Mouse (Mus musculus) brain, embryonic 14.5 days (tissue): ENCODE results near the gene Sgpp1.

Source experiments
- CTCF ChIP-seq: fragments of 200-500 bp; IDR thresholded peaks from 2 replicates; pipeline ENCODE4 v1.5.1; 2012; ENCODE audit warnings: inconsistent platforms, mild to moderate bottlenecking, moderate library complexity, borderline replicate concordance; ENCODE audit not compliant: insufficient read depth, insufficient read length; ENCODE audit errors: extremely low read depth
- POLR2A ChIP-seq: fragments of 200-500 bp; IDR thresholded peaks from 2 replicates; pipeline ENCODE4 v1.6.1; 2012; ENCODE audit warnings: mild to moderate bottlenecking, inconsistent platforms, borderline replicate concordance; ENCODE audit not compliant: poor library complexity, insufficient read depth, insufficient read length, severe bottlenecking; ENCODE audit errors: extremely low read depth

DNA sequence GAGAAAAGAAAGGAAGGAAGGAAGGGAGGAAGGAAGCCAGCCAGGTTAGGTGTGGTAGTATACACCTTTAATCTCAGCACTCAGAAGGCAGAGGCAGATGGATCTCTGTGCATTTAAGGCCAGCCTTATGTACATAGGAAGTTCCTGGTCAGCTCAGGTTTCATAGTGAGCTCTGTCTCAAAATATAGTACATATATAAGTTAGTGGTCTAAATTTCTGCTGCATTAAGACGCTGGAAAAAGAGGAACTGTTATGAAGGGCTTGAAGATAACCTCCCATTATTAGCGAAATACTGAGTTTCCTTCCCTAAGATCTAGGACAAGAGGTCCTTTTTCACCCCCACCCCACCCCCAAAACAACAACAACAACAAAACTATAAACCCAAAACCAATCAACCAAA is 20.9 kb upstream of the Sgpp1 start:
- TF ChIP-seq CTCF (no peak), POLR2A (no peak)
